8 mouse cellular contexts compared by ENCODE assay signal in the genomic region with DNA sequence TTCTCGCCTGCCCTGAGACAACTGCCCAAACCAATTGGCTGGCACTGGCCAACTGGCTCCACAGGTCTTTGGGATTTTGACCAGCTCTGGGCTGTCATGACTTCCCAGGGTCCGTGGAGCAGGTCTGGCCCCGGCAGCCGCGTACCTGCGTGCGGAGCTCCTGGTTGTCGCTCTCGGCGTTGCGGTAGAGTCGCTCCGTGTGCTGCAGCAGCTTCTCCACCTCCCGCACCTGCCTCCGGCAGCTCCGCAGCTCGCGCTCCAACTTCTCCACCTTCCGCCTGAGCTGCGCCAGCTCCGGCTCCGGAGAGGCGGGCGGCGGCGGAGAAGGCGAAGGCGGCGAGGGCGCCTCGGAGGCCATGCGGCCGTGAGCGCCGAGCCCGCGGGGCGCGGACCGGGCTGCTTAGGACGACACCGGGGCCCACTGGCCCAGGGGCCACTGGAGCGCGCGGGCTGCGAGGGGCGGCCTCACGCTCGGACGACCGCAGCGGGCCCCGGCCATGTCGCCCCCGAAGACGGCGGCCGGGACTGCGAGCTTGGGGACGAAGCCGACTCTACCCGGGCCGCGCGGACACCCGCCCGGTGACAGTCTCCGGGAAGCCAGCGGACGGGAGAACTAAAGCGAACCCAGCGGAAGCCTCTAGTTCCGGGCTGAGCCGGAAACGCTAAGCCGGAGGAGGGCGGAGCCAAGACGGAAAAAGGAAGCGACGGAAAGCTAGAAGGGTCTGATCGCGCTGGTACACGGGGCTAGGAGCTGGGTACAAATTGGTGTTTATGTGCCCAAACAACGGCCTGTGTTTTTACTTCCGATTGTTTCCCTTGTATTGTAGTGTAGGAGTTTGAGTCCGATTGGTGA. TPM values are rescaled to one million over a fixed set of nuclear protein-coding genes. Genes with fewer than 3 reads are reported as not detected.
DNase-seq lines count a peak whose midpoint lies in the region; ATAC-seq and TF ChIP-seq lines count a peak whose summit lies in the region.

A gene (minus strand): TSS at position 652 of the 853 bp plus-strand sequence.

- H3K9ac ChIP-seq in heart, embryonic 12.5 days, result peak within 1 kb of the TSS; percentile 93
- H3K9ac ChIP-seq in kidney, postnatal 0 days (ENCODE audit: low read depth, low read length), result peak within 1 kb of the TSS; percentile 95
- H3K9ac ChIP-seq in liver, embryonic 11.5 days (ENCODE audit: low read depth, low read length), result peak within 1 kb of the TSS; percentile 98
- peak within 1 kb of the TSS; percentile 79 for H3K9ac ChIP-seq in stomach, embryonic 14.5 days (replicated peaks; ENCODE audit: low read depth, low read length)

- peak; percentile 90 for DNase-seq in CD4-positive helper T cell, adult 2 months (ENCODE audit: low read depth, low spot score)
- peak; percentile 87 for DNase-seq in brain, embryonic 18.5 days (ENCODE audit: low read depth, low spot score)
- peak; percentile 97 for DNase-seq in kidney, postnatal 0 days (ENCODE audit: low spot score)
- DNase-seq in liver, embryonic 11.5 days (ENCODE audit: low spot score), result peak; percentile 86
- peak; percentile 90 for DNase-seq in naive thymus-derived CD4-positive, alpha-beta T cell, adult 2 months (ENCODE audit: low read depth)

- H3K4me1 ChIP-seq in heart, embryonic 12.5 days (replicated peaks), result peaks cover 16% of the 10 kb centered on the region
- H3K4me1 ChIP-seq in kidney, postnatal 0 days (replicated peaks; ENCODE audit: insufficient read depth, low read length), result peaks cover 8% of the 10 kb centered on the region; the same call in 1 of the 2 replicates
- peaks cover 14% of the 10 kb centered on the region for H3K4me1 ChIP-seq in liver, embryonic 11.5 days (replicated peaks; ENCODE audit: control insufficient read depth, insufficient read depth, low read length)
- H3K4me1 ChIP-seq in stomach, embryonic 14.5 days (ENCODE audit: control insufficient read depth, insufficient read depth, low read length), result peaks cover 7% of the 10 kb centered on the region; the same call in 1 of the 2 replicates

- peak within 1 kb of the TSS; percentile 70 for H3K27ac ChIP-seq in heart, embryonic 12.5 days (ENCODE audit: poor library complexity, severe bottlenecking)
- H3K27ac ChIP-seq in kidney, postnatal 0 days, result peak within 1 kb of the TSS; percentile 92
- H3K27ac ChIP-seq in liver, embryonic 11.5 days (ENCODE audit: low read depth, low read length), result peak within 1 kb of the TSS; percentile 89
- peak within 1 kb of the TSS; percentile 79 for H3K27ac ChIP-seq in stomach, embryonic 14.5 days (ENCODE audit: low read length)

- no peaks in the 10 kb centered on the region for H3K27me3 ChIP-seq in heart, embryonic 12.5 days (replicated peaks)
- no peaks in the 10 kb centered on the region for H3K27me3 ChIP-seq in kidney, postnatal 0 days (ENCODE audit: insufficient read depth, low read length)
- no peaks in the 10 kb centered on the region for H3K27me3 ChIP-seq in liver, embryonic 11.5 days (replicated peaks; ENCODE audit: control insufficient read depth, insufficient read depth, low read length)
- no peaks in the 10 kb centered on the region for H3K27me3 ChIP-seq in stomach, embryonic 14.5 days (ENCODE audit: control insufficient read depth, insufficient read depth, low read length)

- peak within 1 kb of the TSS; percentile 81 for H3K4me2 ChIP-seq in heart, embryonic 12.5 days
- peak within 1 kb of the TSS; percentile 86 for H3K4me2 ChIP-seq in kidney, postnatal 0 days (ENCODE audit: low read length)
- H3K4me2 ChIP-seq in liver, embryonic 11.5 days, result peak within 1 kb of the TSS; percentile 82
- peak within 1 kb of the TSS; percentile 86 for H3K4me2 ChIP-seq in stomach, embryonic 14.5 days (replicated peaks; ENCODE audit: low read depth, low read length)

- peaks cover 12% of the 10 kb centered on the region for H3K36me3 ChIP-seq in heart, embryonic 12.5 days
- H3K36me3 ChIP-seq in kidney, postnatal 0 days (ENCODE audit: insufficient read depth, low read length), result peaks cover 11% of the 10 kb centered on the region
- peaks cover 10% of the 10 kb centered on the region for H3K36me3 ChIP-seq in liver, embryonic 11.5 days (ENCODE audit: control insufficient read depth, insufficient read depth, low read length)
- H3K36me3 ChIP-seq in stomach, embryonic 14.5 days (ENCODE audit: control insufficient read depth, insufficient read depth, low read length), result peaks cover 11% of the 10 kb centered on the region

- H3K9me3 ChIP-seq in heart, embryonic 12.5 days (replicated peaks), result no peaks in the 10 kb centered on the region
- no peaks in the 10 kb centered on the region for H3K9me3 ChIP-seq in kidney, postnatal 0 days (replicated peaks; ENCODE audit: low read length)
- H3K9me3 ChIP-seq in liver, embryonic 11.5 days (ENCODE audit: control insufficient read depth, low read length), result no peaks in the 10 kb centered on the region
- no peaks in the 10 kb centered on the region for H3K9me3 ChIP-seq in stomach, embryonic 14.5 days (ENCODE audit: control insufficient read depth, low read depth, low read length)

- no peak for TF ChIP-seq CTCF in kidney, postnatal 0 days (IDR thresholded peaks at IDR 0.05; ENCODE audit: low read depth)

- peak within 1 kb of the TSS; percentile 94 for H3K4me3 ChIP-seq in heart, embryonic 12.5 days
- peak within 1 kb of the TSS; percentile 99 for H3K4me3 ChIP-seq in kidney, postnatal 0 days (replicated peaks; ENCODE audit: low read depth, low read length)
- H3K4me3 ChIP-seq in liver, embryonic 11.5 days (ENCODE audit: low read depth, low read length), result peak within 1 kb of the TSS; percentile 90
- H3K4me3 ChIP-seq in stomach, embryonic 14.5 days (ENCODE audit: low read depth, low read length), result peak within 1 kb of the TSS; percentile 99

- WGBS in heart, embryonic 12.5 days, result under 1% methylated on average over 84 of the region's 86 CpGs
- WGBS in kidney, postnatal 0 days, result under 1% methylated on average over 86 of the region's 86 CpGs
- under 1% methylated on average over 86 of the region's 86 CpGs for WGBS in liver, embryonic 11.5 days
- WGBS in stomach, embryonic 14.5 days, result under 1% methylated on average over 86 of the region's 86 CpGs

- ATAC-seq in erythroid progenitor cell, adult 5-6 weeks (replicated peaks; ENCODE audit: low FRiP score, poor library complexity, severe bottlenecking), result peak; percentile 94
- peak; percentile 94 for ATAC-seq in heart, embryonic 12.5 days (ENCODE audit: insufficient number of reproducible peaks, low FRiP score)
- peak; percentile 94 for ATAC-seq in kidney, postnatal 0 days (replicated peaks; ENCODE audit: low FRiP score, low read depth)
- ATAC-seq in liver, embryonic 11.5 days (replicated peaks; ENCODE audit: low FRiP score), result peak; percentile 97
- peak; percentile 95 for ATAC-seq in stomach, embryonic 14.5 days (ENCODE audit: insufficient number of reproducible peaks, insufficient read depth, low FRiP score, low read depth)

RNA-seq across cellular contexts. Expression of the gene that starts here (rescaled TPM):
- total RNA-seq in erythroid progenitor cell, adult 5-6 weeks (2015; ENCODE audit: low replicate concordance), result 14.3 and 15.1 TPM in 2 replicates
- total RNA-seq in erythroid progenitor cell, adult 5-6 weeks (2017; ENCODE audit: low replicate concordance), result 22.2 and 25.8 TPM in 2 replicates
- 30.3 and 31.6 TPM in 2 replicates for polyA plus RNA-seq in heart, embryonic 12.5 days (2016; fragmentation: Nextera tagmentation; extraction: Ambion mirVana)
- polyA plus RNA-seq in kidney, postnatal 0 days (2015; fragmentation: Nextera tagmentation; extraction: Ambion mirVana), result 32.2 and 33.1 TPM in 2 replicates
- polyA plus RNA-seq in liver, embryonic 11.5 days (2014; fragmentation: Nextera tagmentation; extraction: Ambion mirVana), result 42.1 and 43.4 TPM in 2 replicates
- polyA plus RNA-seq in stomach, embryonic 14.5 days (2014; fragmentation: Nextera tagmentation; extraction: Ambion mirVana), result 32.8 and 33.3 TPM in 2 replicates

Comparison
In these comparisons a context has a peak if more than half of its experiments do, and no peak if none do; other contexts are left out.
1. Peak in every context shown above with its lines: DNase-seq, ATAC-seq, H3K4me3 ChIP-seq and H3K27ac ChIP-seq.